Mouse (Mus musculus): ENCODE measurements around the gene Zfp235.
A peak's percentile ranks its signal among the peaks of the same experiment; 100 is the strongest.

Gene Zfp235

GRCm38 (mm10) chr7:24133996-24134828, at the start of gene Zfp235:
Gene Zfp235, plus strand, starts transcription at chr7:24134169.
- peak; percentile 85 for DNase-seq (ENCODE audit: low read depth, low spot score)

DNA sequence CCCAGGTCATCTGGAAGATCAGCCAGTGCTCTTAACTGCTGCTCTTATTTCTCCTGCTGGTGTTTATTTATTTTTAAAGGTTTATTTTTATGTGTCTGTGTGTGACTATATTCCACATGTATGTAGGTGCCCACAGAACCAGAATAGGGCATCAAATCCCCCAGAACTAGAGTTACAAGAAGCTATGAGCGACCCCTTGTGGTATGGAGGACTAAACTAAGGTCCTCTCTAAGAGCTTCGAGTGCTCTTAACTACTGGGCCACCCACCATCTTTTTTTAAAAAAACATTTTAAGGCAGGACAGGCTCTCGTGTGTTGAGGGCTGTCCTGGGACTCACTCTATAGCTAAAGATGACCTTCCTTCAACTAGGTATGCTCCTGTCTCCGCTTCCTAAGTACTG, 47.1 kb upstream of the Zfp235 start:
- DNase-seq (ENCODE audit: low read depth, low spot score) = no peak

- DNase-seq (ENCODE audit: low read depth, low spot score) = no peak
Observed at GRCm38 (mm10) chr7:24087485-24088125, 46.4 kb upstream of the Zfp235 start.

DNA sequence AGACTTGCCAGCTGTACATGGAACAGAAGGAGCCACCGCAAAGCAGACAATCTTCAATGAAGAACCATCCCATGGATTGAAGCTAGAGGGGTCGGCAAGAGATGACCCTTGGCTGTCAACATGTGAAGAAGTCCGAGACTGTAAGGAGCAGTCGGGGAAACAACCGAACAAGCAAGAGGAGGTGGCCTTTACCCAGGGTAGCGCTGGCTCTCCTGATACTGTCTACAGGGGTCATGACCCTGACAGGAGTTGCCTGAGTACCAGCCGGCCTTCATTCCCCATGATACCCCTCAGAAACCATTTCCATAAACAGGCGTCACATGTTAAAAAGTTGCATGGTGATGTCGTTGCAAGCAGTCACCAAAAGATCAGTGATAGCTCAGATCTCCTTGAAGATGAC, 29.6 kb upstream of the Zfp235 start:
- no peak for DNase-seq (ENCODE audit: low read depth, low spot score)

- DNase-seq (ENCODE audit: low read depth, low spot score) = no peak
Observed at GRCm38 (mm10) chr7:24105144-24105703, 28.7 kb upstream of the Zfp235 start.

GRCm38 (mm10) chr7:24110839-24111238, 23.1 kb upstream of the Zfp235 start:
- DNase-seq (ENCODE audit: low read depth, low spot score) = no peak

GRCm38 (mm10) chr7:24111772-24112155, 22.2 kb upstream of the Zfp235 start:
- no peak for DNase-seq (ENCODE audit: low read depth, low spot score)

- no peak for DNase-seq (ENCODE audit: low read depth, low spot score)
Observed at GRCm38 (mm10) chr7:24112156-24112856, 21.7 kb upstream of the Zfp235 start, which contains the start of gene Zfp112. Gene Zfp112, plus strand, starts transcription at chr7:24112314.

GRCm38 (mm10) chr7:24113001-24113400, 21.0 kb upstream of the Zfp235 start:
- DNase-seq (ENCODE audit: low read depth, low spot score) = no peak

DNA sequence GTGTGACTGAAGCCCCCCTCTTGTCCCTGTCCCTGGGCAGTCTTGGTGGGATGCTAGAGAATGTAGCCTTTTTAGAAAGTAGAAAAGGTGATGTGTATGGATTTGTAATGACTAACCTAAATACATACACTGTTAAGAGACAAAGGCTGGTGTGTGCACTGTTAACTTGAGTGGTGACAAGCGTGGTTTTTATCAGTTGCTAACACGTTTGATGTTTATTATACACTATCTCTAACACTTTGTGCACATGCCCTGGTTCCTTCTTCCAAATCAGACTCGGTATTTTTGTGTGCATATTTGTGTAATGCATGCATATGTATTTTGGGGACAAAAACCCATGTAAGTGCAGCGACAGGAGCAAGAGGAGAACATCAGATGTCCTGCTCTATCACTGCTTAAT, 17.3 kb upstream of the Zfp235 start:
- DNase-seq (ENCODE audit: low read depth, low spot score) = no peak

DNA sequence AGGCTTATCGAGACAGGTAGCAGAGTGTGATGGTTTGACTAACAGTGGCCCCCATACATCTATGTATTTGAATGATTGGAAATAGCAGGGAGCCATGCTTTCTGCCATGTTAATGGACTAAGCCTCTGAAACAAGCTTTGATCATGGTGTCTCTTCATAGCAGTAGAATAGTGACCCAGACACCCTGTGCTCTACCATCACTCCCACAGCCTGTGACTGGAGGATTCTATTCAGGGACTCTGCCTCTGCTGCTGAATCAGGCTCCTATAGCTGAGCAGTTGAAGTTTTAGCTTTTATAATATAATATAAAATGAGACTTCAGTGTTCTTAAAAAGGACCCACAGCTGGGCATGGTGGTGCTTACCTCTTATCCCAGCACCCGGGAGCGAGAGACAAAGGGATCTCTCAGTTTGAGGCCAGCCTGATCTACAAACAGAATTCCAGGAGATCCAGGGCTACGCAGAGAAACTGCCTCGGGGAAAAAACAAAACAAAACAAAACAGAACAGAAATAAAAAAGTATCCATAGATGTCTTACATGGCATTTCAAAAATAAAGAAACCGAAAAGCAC, 459 bp upstream of the Zfp235 start:
- DNase-seq (ENCODE audit: low read depth, low spot score) = no peak

- DNase-seq (ENCODE audit: low read depth, low spot score) = no peak
Observed at GRCm38 (mm10) chr7:24142566-24142965, 8.6 kb downstream of the Zfp235 start.

GRCm38 (mm10) chr7:24153272-24153671, 19.3 kb downstream of the Zfp235 start:
- DNase-seq (ENCODE audit: low read depth, low spot score) = peak; percentile 28

DNA sequence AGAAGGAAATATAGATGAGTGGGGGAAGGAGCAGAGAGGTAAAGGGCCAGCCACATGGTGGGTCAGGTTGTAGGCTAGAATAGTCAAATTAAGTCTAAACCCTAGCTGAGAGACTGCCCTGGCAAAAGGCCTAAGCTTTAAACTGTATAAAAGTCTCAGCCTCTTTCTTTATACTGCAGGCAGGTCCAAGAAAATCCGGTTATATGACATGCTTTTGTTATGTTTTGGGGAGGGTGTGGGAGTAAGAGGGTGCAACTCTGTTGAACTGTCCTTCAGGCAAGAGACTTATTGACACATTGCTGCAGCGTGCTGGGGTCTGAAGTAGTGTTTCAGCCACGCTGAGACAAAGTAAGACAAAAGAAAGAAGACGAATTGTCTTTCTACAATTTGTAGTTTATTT, 38.2 kb downstream of the Zfp235 start:
- no peak for DNase-seq (ENCODE audit: low read depth, low spot score)

GRCm38 (mm10) chr7:24174618-24175336, 40.8 kb downstream of the Zfp235 start, which contains the start of gene Zfp114:
Gene Zfp114, plus strand, starts transcription at chr7:24175060.
- DNase-seq (ENCODE audit: low read depth, low spot score) = no peak

- no peak for DNase-seq (ENCODE audit: low read depth, low spot score)
Observed at GRCm38 (mm10) chr7:24175337-24175711, 41.4 kb downstream of the Zfp235 start.

DNA sequence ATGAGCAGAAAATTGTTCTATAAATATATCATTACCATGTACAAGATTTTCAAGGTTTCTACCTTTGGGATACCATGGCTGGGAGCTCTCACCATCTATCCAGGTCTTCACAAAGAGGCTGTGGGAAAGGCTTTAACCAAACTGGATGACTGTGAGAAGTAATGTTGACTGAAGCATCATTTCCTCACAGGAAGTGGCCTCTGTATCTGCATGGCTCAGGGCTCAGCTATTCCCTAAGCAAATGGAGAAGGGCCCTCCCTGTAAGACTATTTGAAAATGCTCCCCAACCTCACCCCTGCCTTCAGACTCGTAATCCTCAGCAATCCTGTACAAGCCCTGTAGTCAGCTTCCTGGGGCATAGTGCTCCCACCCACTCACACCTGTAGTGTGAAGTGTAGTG, 53.6 kb downstream of the Zfp235 start:
- DNase-seq (ENCODE audit: low read depth, low spot score) = no peak

DNA sequence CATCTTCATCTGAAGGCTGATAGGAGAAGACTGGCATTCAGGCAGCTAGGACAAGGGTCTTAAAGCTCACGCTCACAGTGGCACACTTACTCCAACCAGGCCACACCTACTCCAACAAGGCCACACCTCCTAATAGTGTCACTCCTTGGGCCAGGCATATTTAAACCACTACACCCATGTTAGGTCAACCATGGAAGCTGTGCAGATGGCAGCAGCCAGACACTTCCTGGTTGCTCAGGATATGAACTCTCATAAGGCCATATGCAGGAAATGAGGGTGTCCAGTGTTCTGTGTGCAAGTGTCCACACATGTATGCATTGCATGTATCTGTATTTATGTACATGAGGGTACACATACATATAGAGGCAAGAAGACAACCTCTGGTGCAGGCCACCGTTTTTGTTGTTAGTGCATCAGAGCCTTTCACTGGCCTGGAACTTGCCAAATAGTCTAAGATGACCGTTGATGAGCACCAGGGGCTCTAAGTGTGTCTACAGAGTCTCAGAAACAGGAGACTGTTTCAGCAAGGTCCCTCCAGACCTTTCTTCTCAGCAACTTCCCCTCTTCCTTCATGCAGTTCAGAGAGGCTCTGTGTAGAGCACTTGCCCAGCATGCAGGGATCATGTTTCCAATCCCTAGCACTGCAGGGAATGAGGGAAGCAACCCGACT, 55.1 kb downstream of the Zfp235 start:
- DNase-seq (ENCODE audit: low read depth, low spot score) = no peak

GRCm38 (mm10) chr7:24189571-24189944, 55.6 kb downstream of the Zfp235 start:
- no peak for DNase-seq (ENCODE audit: low read depth, low spot score)

GRCm38 (mm10) chr7:24191361-24191760, 57.4 kb downstream of the Zfp235 start:
- no peak for DNase-seq (ENCODE audit: low read depth, low spot score)

Measured in A20 (cell line).